23 mouse cellular contexts compared by ENCODE assay signal in genomic region chr15:99544047-99544446, GRCm38 (mm10). TPM values are rescaled to one million over a fixed set of nuclear protein-coding genes. Genes with fewer than 3 reads are reported as not detected.
"Had no signal": no experiment of that assay in that cellular context is flagged by ENCODE, and none has a peak within 500 bp of the region (broad histone marks: within the 10 kb centered on the region; RNA-seq: fewer than 3 reads in every experiment).

No protein-coding gene starts in this region.

- H3K36me3 ChIP-seq: neural tube, embryonic 12.5 days; neural tube, embryonic 13.5 days; neural tube, embryonic 15.5 days; stomach, embryonic 15.5 days had no signal

- DNase-seq: retina, postnatal 1 day; right cerebral cortex, adult 18-20 months; right cerebral cortex, postnatal 14 days; right cerebral cortex, postnatal 25 days; right cerebral cortex, postnatal 4 days; spleen, adult 18-20 months; thymus, adult 2 months; thymus, postnatal 14 days; thymus, postnatal 25 days; thymus, postnatal 36 days; thymus, postnatal 4 days had no signal

- H3K4me2 ChIP-seq: neural tube, embryonic 12.5 days; neural tube, embryonic 13.5 days; neural tube, embryonic 15.5 days; stomach, embryonic 15.5 days had no signal

- H3K4me3 ChIP-seq: neural tube, embryonic 12.5 days; neural tube, embryonic 13.5 days; neural tube, embryonic 15.5 days; stomach, embryonic 15.5 days had no signal

- H3K27ac ChIP-seq: neural tube, embryonic 12.5 days; neural tube, embryonic 13.5 days; neural tube, embryonic 15.5 days; stomach, embryonic 15.5 days had no signal

- H3K27me3 ChIP-seq: neural tube, embryonic 12.5 days; neural tube, embryonic 15.5 days; stomach, embryonic 15.5 days had no signal

- H3K9me3 ChIP-seq: neural tube, embryonic 12.5 days; neural tube, embryonic 13.5 days; neural tube, embryonic 15.5 days; stomach, embryonic 15.5 days had no signal

- H3K9ac ChIP-seq: neural tube, embryonic 12.5 days; neural tube, embryonic 13.5 days; neural tube, embryonic 15.5 days; stomach, embryonic 15.5 days had no signal

- H3K4me1 ChIP-seq: neural tube, embryonic 12.5 days had no signal

RNA-seq across cellular contexts. Expression of gene Aqp2, which starts 34.8 kb away (rescaled TPM):
- polyA plus RNA-seq: neural tube, embryonic 11.5 days; neural tube, embryonic 12.5 days; neural tube, embryonic 13.5 days; neural tube, embryonic 14.5 days; neural tube, embryonic 15.5 days; small intestine, adult 2 months; stomach, embryonic 14.5 days; stomach, embryonic 15.5 days; thymus, postnatal 0 days; urinary bladder, adult 2 months had no signal

RNA-seq across cellular contexts. Expression of gene Aqp6, which starts 57.2 kb away (rescaled TPM):
- polyA plus RNA-seq: small intestine, adult 2 months; spleen, adult 2 months; stomach, embryonic 14.5 days; stomach, embryonic 15.5 days; testis, adult 2 months; thymus, postnatal 0 days had no signal
